In genomic region chr11:110551471-110551967, GRCm38 (mm10) we compare ENCODE assay signal across 15 mouse cellular contexts.
DNase-seq lines count a peak whose midpoint lies in the region; ATAC-seq lines count a peak whose summit lies in the region.
"Had no signal": no experiment of that assay in that cellular context is flagged by ENCODE, and none has a peak within 500 bp of the region (broad histone marks: within the 10 kb centered on the region; RNA-seq: fewer than 3 reads in every experiment).

No protein-coding gene starts in this region.

- no peak overlapping the region for H3K4me2 ChIP-seq in kidney, embryonic 14.5 days (replicated peaks; ENCODE audit: low read depth, low read length)
- H3K4me2 ChIP-seq in heart, embryonic 14.5 days (ENCODE audit: low read length): peak overlapping the region; percentile 45
- H3K4me2 ChIP-seq: hindbrain, embryonic 12.5 days; limb, embryonic 15.5 days; midbrain, embryonic 11.5 days had no signal

- no peaks in the 10 kb centered on the region for H3K36me3 ChIP-seq in kidney, embryonic 14.5 days (ENCODE audit: control insufficient read depth, insufficient read depth, low read length)
- no peaks in the 10 kb centered on the region for H3K36me3 ChIP-seq in heart, embryonic 14.5 days (ENCODE audit: control insufficient read depth, insufficient read depth, low read length)
- H3K36me3 ChIP-seq: hindbrain, embryonic 12.5 days; limb, embryonic 15.5 days had no signal

- 38% methylated on average over 12 of the region's 12 CpGs for WGBS in kidney, embryonic 14.5 days
- 25% methylated on average over 12 of the region's 12 CpGs for WGBS in heart, embryonic 14.5 days

- DNase-seq in kidney, adult 11 months: peak; percentile 44
- DNase-seq in kidney, adult 8-10 months: peak; percentile 39 to 49
- DNase-seq in mesoderm, embryonic 11.5 days (ENCODE audit: low read depth, low spot score): peak; percentile 23
- no peak for DNase-seq in urinary bladder, postnatal 14 days (ENCODE audit: low spot score)
- no peak for DNase-seq in spleen, postnatal 36 days (ENCODE audit: low spot score in 2 of 2)
- DNase-seq: cerebellum, adult 9-10 months; lung, postnatal 10 days; right cerebral cortex, postnatal 4 days; thymus, postnatal 4 days had no signal

- H3K4me1 ChIP-seq in kidney, embryonic 14.5 days (ENCODE audit: control insufficient read depth, insufficient read depth, low read length): no peaks in the 10 kb centered on the region
- H3K4me1 ChIP-seq in heart, embryonic 14.5 days (ENCODE audit: control insufficient read depth in 2 of 2, insufficient read depth in 2 of 2, low read length in 2 of 2): peaks cover 6 to 11% of the 10 kb centered on the region in 2 experiments
- H3K4me1 ChIP-seq: hindbrain, embryonic 12.5 days; limb, embryonic 15.5 days had no signal

- no peak overlapping the region for H3K27ac ChIP-seq in kidney, embryonic 14.5 days (ENCODE audit: low read depth, low read length)
- H3K27ac ChIP-seq in heart, embryonic 14.5 days (replicated peaks in 1 of 2; ENCODE audit: control insufficient read depth in 1 of 2, insufficient read depth in 1 of 2, low read depth in 2 of 2, low read length in 2 of 2): 0 out of 4 replicates have a peak overlapping the region, but pooled peaks of 1 of the 2 experiments have one; percentile 19
- H3K27ac ChIP-seq: hindbrain, embryonic 12.5 days; left cerebral cortex, adult 2 months; limb, embryonic 15.5 days had no signal

- no peak overlapping the region for H3K4me3 ChIP-seq in kidney, embryonic 14.5 days (ENCODE audit: low read length)
- no peak overlapping the region; a peak in 1 of 4 replicates for H3K4me3 ChIP-seq in heart, embryonic 14.5 days (ENCODE audit: control insufficient read depth in 1 of 2, insufficient read depth in 1 of 2, low read depth in 1 of 2, low read length in 2 of 2)
- H3K4me3 ChIP-seq: hindbrain, embryonic 12.5 days; left cerebral cortex, adult 2 months; limb, embryonic 15.5 days had no signal

- no peaks in the 10 kb centered on the region for H3K27me3 ChIP-seq in kidney, embryonic 14.5 days (ENCODE audit: control insufficient read depth, insufficient read depth, low read length)
- no peaks in the 10 kb centered on the region for H3K27me3 ChIP-seq in heart, embryonic 14.5 days (ENCODE audit: control insufficient read depth, insufficient read depth, low read length)
- H3K27me3 ChIP-seq: hindbrain, embryonic 12.5 days; limb, embryonic 15.5 days had no signal

- no peak for ATAC-seq in kidney, embryonic 14.5 days (ENCODE audit: low FRiP score, low TSS enrichment)
- no peak for ATAC-seq in heart, embryonic 14.5 days (ENCODE audit: insufficient number of reproducible peaks, insufficient read depth, low FRiP score, low read depth)

- H3K9me3 ChIP-seq in kidney, embryonic 14.5 days (ENCODE audit: control insufficient read depth, low read length): no peaks in the 10 kb centered on the region
- H3K9me3 ChIP-seq in heart, embryonic 14.5 days (ENCODE audit: control insufficient read depth, low read length): no peaks in the 10 kb centered on the region
- H3K9me3 ChIP-seq: hindbrain, embryonic 12.5 days; limb, embryonic 15.5 days had no signal

- H3K9ac ChIP-seq in kidney, embryonic 14.5 days (ENCODE audit: low read depth, low read length): no peak overlapping the region
- H3K9ac ChIP-seq in heart, embryonic 14.5 days (ENCODE audit: low read length): no peak overlapping the region
- H3K9ac ChIP-seq: hindbrain, embryonic 12.5 days; limb, embryonic 15.5 days had no signal

Comparison
In these comparisons a context has a peak if more than half of its experiments do, and no peak if none do; other contexts are left out.
1. DNase-seq: peak in kidney, adult 11 months (single experiment), kidney, adult 8-10 months (2 of 2) and mesoderm, embryonic 11.5 days (single experiment); none in urinary bladder, postnatal 14 days (single experiment) and spleen, postnatal 36 days (0 of 2).